Mouse (Mus musculus) megakaryocyte, embryonic 14.5 days (primary cell): Measurements from ENCODE around the gene C130074G19Rik. TPM values are rescaled to one million over a fixed set of nuclear protein-coding genes. Genes with fewer than 3 reads are reported as not detected.
A peak's percentile ranks its signal among the peaks of the same experiment; 100 is the strongest.

Experiments
- H3K27me3 ChIP-seq: replicated peaks from 2 replicates; pipeline ENCODE3; 2012; ENCODE audit warnings: inconsistent platforms
- H3K36me3 ChIP-seq: replicated peaks from 2 replicates; pipeline ENCODE3; 2012; ENCODE audit warnings: low read length, inconsistent platforms, mixed read lengths
- H3K4me1 ChIP-seq: 2 replicates; pipeline ENCODE4 v1.6.1; 2012; ENCODE audit warnings: inconsistent platforms
- H3K4me3 ChIP-seq: replicated peaks from 2 replicates; pipeline ENCODE3; 2012; ENCODE audit warnings: moderate library complexity, mild to moderate bottlenecking, inconsistent platforms
- H3K9me3 ChIP-seq: 2 replicates; pipeline ENCODE4 v1.6.1; 2012; ENCODE audit warnings: inconsistent platforms
- FLI1 ChIP-seq: IDR thresholded peaks from 2 replicates; pipeline ENCODE4 v1.6.1; 2012; ENCODE audit warnings: low read length, inconsistent platforms, mixed read lengths
- GATA1 ChIP-seq: IDR thresholded peaks from 3 replicates; pipeline ENCODE4 v1.6.1; 2012; ENCODE audit warnings: mixed read lengths, low read length, inconsistent platforms, borderline replicate concordance
- polyA plus RNA-seq: library from polyadenylated mRNA; stranded (reverse); fragments of >175 nt; gene quantifications from 2 replicates; pipeline ENCODE4 v1.2.3, GENCODE M21; 2012; ENCODE audit warnings: low replicate concordance; ENCODE audit not compliant: insufficient read depth

C130074G19Rik gene
- polyA plus RNA-seq, 1 experiment = not detected

DNA sequence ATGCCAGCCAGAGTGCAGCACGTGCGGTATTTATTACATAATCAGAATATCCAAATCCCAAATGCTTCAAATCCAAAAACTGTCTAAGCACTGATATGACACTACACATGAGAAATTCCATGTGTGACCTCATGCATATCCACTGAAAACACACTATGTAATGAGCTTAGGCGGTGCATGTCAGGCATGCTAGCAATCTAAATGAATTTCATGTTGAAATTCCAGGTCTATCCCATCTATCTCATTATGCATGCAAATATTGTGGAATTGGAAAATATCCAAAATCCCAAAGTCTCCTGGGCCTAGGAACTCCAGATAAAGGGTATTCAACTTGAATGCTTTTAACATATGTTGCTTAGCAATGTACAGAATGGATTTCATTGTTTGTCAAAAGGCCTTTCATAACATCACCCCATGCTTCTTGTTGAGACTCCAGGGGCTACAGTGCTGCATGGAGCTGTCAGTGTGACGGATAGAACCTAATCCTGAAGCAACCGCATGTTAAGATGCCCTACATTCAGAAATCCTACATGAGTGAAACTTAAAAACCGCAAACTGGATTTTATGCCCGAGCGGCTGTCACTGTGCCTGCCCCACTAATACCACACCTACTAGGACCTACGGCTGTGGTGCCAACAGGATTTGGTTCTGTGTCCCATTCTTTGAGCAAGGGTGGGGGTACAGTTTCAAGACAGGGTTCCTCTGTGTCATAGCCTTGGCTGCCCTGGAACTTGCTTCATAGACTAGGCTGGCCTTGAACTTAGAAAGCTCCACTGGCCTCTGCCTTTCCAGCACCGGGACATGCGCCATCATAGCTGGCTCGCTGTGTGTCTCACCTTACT, 23.1 kb upstream of the C130074G19Rik start:
- Histone ChIP-seq H3K4me1 (peaks cover 18% of the 10 kb centered on the region), H3K36me3 (no peaks in the 10 kb centered on the region), H3K9me3 (no peaks in the 10 kb centered on the region), H3K4me3 (no peak overlapping the region), H3K27me3 (peaks cover 15% of the 10 kb centered on the region)
- TF ChIP-seq GATA1 (no peak), FLI1 (no peak)

DNA sequence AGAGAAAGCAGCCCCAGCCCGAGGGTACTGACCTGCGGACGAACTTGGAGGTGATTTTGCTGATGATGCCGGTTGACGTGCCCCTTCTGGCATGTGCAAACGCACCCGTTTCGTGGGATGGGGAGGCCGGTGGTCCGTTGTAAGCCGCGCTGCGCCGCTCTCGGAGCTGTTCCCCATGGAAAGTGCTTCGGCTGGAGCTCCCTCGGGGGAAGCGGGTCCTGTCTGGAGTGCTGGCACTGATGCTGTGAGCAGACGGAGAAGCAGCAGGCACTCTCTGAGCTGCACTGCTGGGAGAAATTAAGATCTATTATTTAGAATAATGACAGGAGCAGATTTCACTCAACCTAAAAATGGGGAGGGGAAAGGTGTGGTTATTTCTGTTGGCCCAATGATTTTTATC, 22.4 kb upstream of the C130074G19Rik start:
- no peaks in the 10 kb centered on the region for H3K36me3 ChIP-seq

DNA sequence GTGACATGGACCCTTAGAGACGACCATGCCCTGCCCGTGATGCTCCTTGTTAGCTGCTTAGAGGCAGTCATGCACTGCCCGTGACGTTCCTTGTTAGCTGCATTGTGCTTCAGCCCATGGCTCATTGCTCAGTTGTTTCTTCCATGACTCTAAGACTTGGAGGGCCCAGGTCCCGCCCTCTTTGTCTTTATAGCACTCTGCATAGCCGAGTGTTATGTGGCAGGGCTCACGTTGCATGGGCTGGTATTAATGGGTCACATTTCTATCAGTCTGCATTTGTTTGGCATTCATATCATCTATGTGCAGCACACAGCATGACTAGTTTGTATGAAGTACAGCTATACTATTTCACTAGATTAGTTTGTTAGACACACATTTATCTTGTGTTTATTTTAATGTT, 20.7 kb upstream of the C130074G19Rik start:
- Histone ChIP-seq H3K4me1 (peaks cover 15% of the 10 kb centered on the region), H3K4me3 (peak overlapping the region; percentile 8), H3K27me3 (peaks cover 20% of the 10 kb centered on the region), H3K36me3 (no peaks in the 10 kb centered on the region), H3K9me3 (no peaks in the 10 kb centered on the region)
- no peak for TF ChIP-seq GATA1
- no peak for TF ChIP-seq FLI1

More for the DNA sequence above, 22.4 kb upstream of the C130074G19Rik start:
- TF ChIP-seq GATA1 = no peak
- TF ChIP-seq FLI1 = no peak
- Histone ChIP-seq H3K4me3 (no peak overlapping the region), H3K4me1 (peaks cover 18% of the 10 kb centered on the region), H3K27me3 (peaks cover 15% of the 10 kb centered on the region), H3K9me3 (no peaks in the 10 kb centered on the region)

DNA sequence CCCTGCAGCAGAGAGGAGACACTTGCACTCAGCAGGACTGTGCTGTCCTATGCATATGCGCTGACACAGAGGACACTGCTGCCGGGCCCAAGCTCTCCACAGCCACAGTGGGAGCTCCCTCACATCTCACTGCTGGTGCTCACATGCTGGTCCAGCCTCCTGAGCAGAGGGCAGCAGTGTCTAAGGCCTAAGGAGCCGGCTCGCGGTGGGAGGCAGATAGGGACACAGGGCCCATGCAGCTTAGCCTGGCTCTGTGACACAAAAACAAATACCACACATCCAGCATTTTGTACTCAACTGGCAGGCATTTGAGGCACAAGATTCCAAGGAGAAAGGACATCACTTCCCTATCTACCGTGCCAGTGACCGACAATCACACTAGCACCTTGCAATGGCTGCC, 19.9 kb upstream of the C130074G19Rik start:
- TF ChIP-seq FLI1 (no peak), GATA1 (no peak)
- H3K4me1 ChIP-seq = peaks cover 7% of the 10 kb centered on the region
- no peaks in the 10 kb centered on the region for H3K36me3 ChIP-seq
- H3K4me3 ChIP-seq = peak overlapping the region; percentile 20
- no peaks in the 10 kb centered on the region for H3K9me3 ChIP-seq
- H3K27me3 ChIP-seq = peaks cover 22% of the 10 kb centered on the region

DNA sequence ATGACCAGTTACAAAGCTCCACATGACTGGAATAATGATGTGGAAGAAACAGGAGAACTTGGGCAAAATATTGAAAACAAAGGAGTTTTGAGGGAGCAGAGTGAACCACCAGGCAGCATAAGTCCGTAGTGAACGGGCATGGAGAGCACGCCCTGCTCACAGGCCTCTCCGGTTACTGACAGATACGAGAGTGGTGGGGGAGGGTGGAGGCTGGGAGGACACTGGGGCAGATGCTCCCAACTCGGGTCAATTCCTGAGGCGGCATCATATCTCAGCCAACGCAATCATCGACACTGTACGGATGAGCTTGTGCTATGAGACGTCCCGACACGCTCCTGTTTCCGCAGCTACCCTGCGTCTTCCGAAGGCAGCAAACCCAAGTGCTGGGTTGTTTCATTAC, 14.3 kb upstream of the C130074G19Rik start:
- Histone ChIP-seq H3K4me3 (no peak overlapping the region), H3K4me1 (peaks cover 3% of the 10 kb centered on the region; the same call in 1 of the 2 replicates), H3K27me3 (peaks cover 21% of the 10 kb centered on the region), H3K9me3 (no peaks in the 10 kb centered on the region), H3K36me3 (no peaks in the 10 kb centered on the region)
- TF ChIP-seq FLI1 = no peak
- TF ChIP-seq GATA1 = no peak

DNA sequence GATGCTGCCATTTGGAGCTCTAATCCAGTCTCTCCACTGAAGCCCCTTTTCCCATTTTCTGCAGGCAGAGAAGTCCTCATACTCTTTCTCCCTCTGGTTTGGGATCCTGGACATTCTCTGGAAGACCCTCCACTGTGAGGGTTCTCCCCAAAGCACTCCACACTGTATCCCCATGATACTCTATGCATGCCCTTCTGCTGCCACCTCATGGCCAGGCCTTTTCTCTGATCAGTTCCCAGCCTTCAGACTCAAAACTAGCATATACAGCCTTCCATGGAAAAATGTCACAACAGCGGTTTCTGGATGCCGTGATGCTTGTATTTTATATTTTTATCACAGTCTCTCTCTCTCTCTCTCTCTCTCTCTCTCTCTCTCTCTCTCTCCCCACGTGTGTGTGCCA, 9.0 kb upstream of the C130074G19Rik start:
- Histone ChIP-seq H3K27me3 (peaks cover 20% of the 10 kb centered on the region), H3K36me3 (no peaks in the 10 kb centered on the region), H3K4me1 (peaks cover 3% of the 10 kb centered on the region; the same call in 1 of the 2 replicates), H3K4me3 (no peak overlapping the region), H3K9me3 (no peaks in the 10 kb centered on the region)
- no peak for TF ChIP-seq GATA1
- TF ChIP-seq FLI1 = no peak

GRCm38 (mm10) chr1:184889454-184889853, 6.4 kb upstream of the C130074G19Rik start:
- Histone ChIP-seq H3K9me3 (no peaks in the 10 kb centered on the region), H3K36me3 (no peaks in the 10 kb centered on the region), H3K27me3 (peaks cover 29% of the 10 kb centered on the region), H3K4me3 (no peak overlapping the region), H3K4me1 (peaks cover 3% of the 10 kb centered on the region; the same call in 1 of the 2 replicates)
- TF ChIP-seq FLI1 = no peak
- no peak for TF ChIP-seq GATA1

DNA sequence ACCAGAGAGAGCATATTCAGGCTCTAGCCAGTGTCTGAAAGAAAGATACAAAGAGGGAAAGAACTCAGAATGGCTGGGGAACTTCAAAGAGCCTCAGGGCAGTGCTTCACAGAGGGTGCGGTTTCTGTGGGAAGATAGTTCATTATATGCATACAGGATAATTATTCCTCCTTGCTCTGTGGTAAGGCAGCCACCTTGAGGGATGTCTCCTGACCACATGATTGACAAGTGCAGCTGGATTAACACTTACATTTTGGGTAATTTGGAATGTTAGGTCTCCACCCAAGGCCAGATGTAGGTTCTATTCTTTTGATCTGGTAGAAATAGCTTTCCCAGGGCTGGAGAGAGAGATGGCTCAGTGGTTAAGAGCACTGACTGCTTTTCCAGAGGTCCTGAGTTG, 3.1 kb upstream of the C130074G19Rik start:
- Histone ChIP-seq H3K36me3 (no peaks in the 10 kb centered on the region), H3K27me3 (peaks cover 52% of the 10 kb centered on the region), H3K4me3 (no peak overlapping the region), H3K9me3 (no peaks in the 10 kb centered on the region), H3K4me1 (peaks cover 13% of the 10 kb centered on the region)
- no peak for TF ChIP-seq GATA1
- no peak for TF ChIP-seq FLI1

DNA sequence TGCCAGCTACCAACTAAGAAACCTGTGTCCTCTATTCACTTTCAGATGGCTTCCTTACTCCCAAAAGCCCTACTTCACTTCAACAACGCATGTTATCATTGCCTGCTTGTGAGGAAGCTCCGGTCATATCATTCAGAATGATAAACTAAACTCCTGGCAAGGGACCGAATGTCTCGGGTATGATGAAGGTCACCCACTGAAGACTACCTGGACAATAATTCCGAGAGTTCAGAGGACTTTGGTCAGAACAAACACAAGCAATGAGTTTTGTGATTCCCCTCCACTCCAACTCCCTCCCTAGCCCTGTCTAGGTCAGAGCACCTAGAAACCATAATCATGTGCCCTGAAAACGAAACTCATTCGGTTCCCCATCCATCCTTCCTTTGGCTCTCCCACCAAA, 1.2 kb downstream of the C130074G19Rik start:
- TF ChIP-seq FLI1 (no peak), GATA1 (no peak)
- H3K36me3 ChIP-seq = no peaks in the 10 kb centered on the region
- H3K4me3 ChIP-seq = peak overlapping the region; percentile 84
- peaks cover 73% of the 10 kb centered on the region for H3K27me3 ChIP-seq
- peaks cover 5% of the 10 kb centered on the region; the same call in 1 of the 2 replicates for H3K9me3 ChIP-seq
- H3K4me1 ChIP-seq = peaks cover 13% of the 10 kb centered on the region

DNA sequence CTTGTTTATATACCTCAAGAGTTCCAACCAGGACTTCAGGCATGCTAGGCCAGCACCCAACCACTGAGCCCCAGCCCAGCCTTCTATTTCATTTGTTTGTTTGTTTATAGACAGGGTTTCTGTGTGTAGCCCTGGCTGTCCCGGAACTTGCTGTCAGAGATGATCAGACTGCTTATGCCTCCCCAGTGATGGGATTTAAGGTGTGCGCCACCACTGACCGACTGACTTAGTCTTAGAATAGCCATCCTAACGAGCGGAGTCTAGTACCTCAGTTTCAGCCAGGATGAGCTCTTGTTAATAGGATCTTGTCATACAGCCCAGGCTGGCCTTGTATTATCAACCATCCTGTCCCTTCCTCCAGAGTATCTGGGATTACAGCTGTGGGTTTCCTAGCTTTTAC, 1.8 kb downstream of the C130074G19Rik start:
- Histone ChIP-seq H3K4me3 (no peak overlapping the region), H3K4me1 (peaks cover 13% of the 10 kb centered on the region), H3K9me3 (peaks cover 5% of the 10 kb centered on the region; the same call in 1 of the 2 replicates), H3K27me3 (peaks cover 73% of the 10 kb centered on the region), H3K36me3 (no peaks in the 10 kb centered on the region)
- TF ChIP-seq GATA1 (no peak), FLI1 (no peak)
